Mouse (Mus musculus): ENCODE results near the gene Fam71f2. TPM values are rescaled to one million over a fixed set of nuclear protein-coding genes. Genes with fewer than 3 reads are reported as not detected.

Fam71f2 gene
- polyA plus RNA-seq (2015; fragmentation: Nextera tagmentation; extraction: Ambion mirVana) = 0.43 and 0.70 TPM in 2 replicates

- no peaks in the 10 kb centered on the region for H3K27me3 ChIP-seq
- WGBS = 80% methylated on average over 8 of the region's 8 CpGs
- no peak within 1 kb of the TSS for H3K4me3 ChIP-seq (replicated peaks)
- H3K9me3 ChIP-seq (replicated peaks) = no peaks in the 10 kb centered on the region
- no peak within 1 kb of the TSS for H3K4me2 ChIP-seq (replicated peaks)
- H3K27ac ChIP-seq (replicated peaks) = no peak within 1 kb of the TSS
- ATAC-seq (ENCODE audit: insufficient number of reproducible peaks, low FRiP score, low TSS enrichment, low read depth) = no peak
- 0 out of 2 replicates have a peak, but pooled peaks cover 4% of the 10 kb centered on the region for H3K4me1 ChIP-seq
- H3K9ac ChIP-seq = no peak within 1 kb of the TSS
- H3K36me3 ChIP-seq = peaks cover 12% of the 10 kb centered on the region; the same call in 1 of the 2 replicates
Observed at GRCm38 (mm10) chr6:29279293-29279692, at the start of gene Fam71f2. TSS of gene Fam71f2 (plus strand) at chr6:29279593.

DNA sequence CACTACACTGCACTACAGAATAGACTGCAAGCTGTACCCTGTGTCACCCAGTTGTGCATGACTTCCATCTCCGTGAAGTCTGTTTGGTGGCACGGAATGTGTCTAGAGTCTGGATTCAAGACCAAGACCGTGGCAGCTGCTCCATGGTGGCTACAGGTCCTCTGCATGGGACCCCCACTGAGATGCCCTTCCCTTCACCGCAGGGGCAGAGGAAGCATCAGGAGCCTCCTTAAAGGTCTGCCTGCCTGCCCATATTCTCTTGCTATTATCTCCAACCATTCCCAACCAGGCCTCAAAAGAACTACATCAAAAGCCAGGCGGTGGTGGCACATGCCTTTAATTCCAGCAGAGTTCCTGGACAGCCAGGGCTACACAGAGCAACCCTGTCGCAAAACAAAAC, 49.0 kb upstream of the Fam71f2 start:
- no peak overlapping the region for H3K9ac ChIP-seq
- no peaks in the 10 kb centered on the region for H3K9me3 ChIP-seq (replicated peaks)
- H3K27me3 ChIP-seq = no peaks in the 10 kb centered on the region
- no peak for ATAC-seq (ENCODE audit: insufficient number of reproducible peaks, low FRiP score, low TSS enrichment, low read depth)
- H3K36me3 ChIP-seq = no peaks in the 10 kb centered on the region
- no peak overlapping the region for H3K27ac ChIP-seq (replicated peaks)
- H3K4me1 ChIP-seq = no peaks in the 10 kb centered on the region
- WGBS = 69% methylated on average over 6 of the region's 6 CpGs
- H3K4me2 ChIP-seq (replicated peaks) = no peak overlapping the region
- no peak overlapping the region for H3K4me3 ChIP-seq (replicated peaks)

DNA sequence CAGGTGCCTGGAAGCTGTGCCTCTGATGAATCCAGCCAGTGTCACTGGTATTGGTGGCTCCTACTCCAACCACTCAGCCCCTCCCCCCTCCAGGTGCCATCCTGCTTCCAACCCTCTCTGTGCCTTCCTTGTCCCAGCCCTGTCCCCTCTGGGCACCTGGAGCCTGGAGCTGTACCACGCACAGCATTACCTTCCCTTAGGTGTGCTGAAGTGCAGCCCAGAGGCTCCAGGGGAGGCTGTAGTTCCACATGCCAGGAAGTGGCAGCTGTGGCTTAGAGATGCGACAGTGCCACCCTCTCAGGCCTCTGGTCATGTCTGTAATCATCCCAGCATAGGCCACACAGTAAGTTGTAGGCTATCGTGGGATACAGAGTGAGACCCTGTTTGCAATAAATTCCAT, 47.6 kb upstream of the Fam71f2 start:
- Histone ChIP-seq H3K27ac (replicated peaks) (no peak overlapping the region), H3K4me3 (replicated peaks) (no peak overlapping the region), H3K9me3 (replicated peaks) (no peaks in the 10 kb centered on the region), H3K36me3 (no peaks in the 10 kb centered on the region), H3K4me2 (replicated peaks) (no peak overlapping the region), H3K9ac (no peak overlapping the region), H3K27me3 (no peaks in the 10 kb centered on the region), H3K4me1 (no peaks in the 10 kb centered on the region)
- ATAC-seq (ENCODE audit: insufficient number of reproducible peaks, low FRiP score, low TSS enrichment, low read depth) = no peak
- 56% methylated on average over 3 of the region's 3 CpGs for WGBS

GRCm38 (mm10) chr6:29232321-29232720, 47.1 kb upstream of the Fam71f2 start:
- ATAC-seq (ENCODE audit: insufficient number of reproducible peaks, low FRiP score, low TSS enrichment, low read depth) = no peak

DNA sequence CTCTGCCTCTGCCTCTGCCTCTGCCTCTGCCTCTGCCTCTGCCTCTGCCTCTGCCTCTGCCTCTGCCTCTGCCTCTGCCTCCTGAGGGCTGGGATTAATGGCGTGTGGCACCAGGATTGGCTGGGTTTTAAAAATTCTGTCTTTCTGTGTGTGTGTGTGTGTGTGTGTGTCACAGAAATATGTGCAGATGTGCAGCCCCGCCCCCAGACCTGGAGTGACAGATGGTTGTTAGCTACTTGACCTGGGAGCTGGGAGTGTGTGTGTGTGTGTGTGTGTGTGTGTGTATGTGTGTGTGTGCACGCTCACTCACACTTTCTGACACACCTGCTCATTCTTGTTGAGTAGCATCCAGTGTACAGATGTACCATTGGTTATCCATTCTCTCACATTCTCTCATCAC, 45.7 kb upstream of the Fam71f2 start:
- H3K9me3 ChIP-seq (replicated peaks) = no peaks in the 10 kb centered on the region
- no peaks in the 10 kb centered on the region for H3K36me3 ChIP-seq
- no peaks in the 10 kb centered on the region for H3K4me1 ChIP-seq
- H3K4me2 ChIP-seq (replicated peaks) = no peak overlapping the region
- WGBS = 61% methylated on average over 3 of the region's 3 CpGs
- H3K27ac ChIP-seq (replicated peaks) = no peak overlapping the region
- H3K9ac ChIP-seq = no peak overlapping the region
- H3K27me3 ChIP-seq = no peaks in the 10 kb centered on the region
- no peak for ATAC-seq (ENCODE audit: insufficient number of reproducible peaks, low FRiP score, low TSS enrichment, low read depth)
- H3K4me3 ChIP-seq (replicated peaks) = no peak overlapping the region

More at GRCm38 (mm10) chr6:29232321-29232720, 47.1 kb upstream of the Fam71f2 start:
- WGBS = 65% methylated on average over 6 of the region's 6 CpGs
- no peak overlapping the region for H3K27ac ChIP-seq (replicated peaks)
- no peaks in the 10 kb centered on the region for H3K9me3 ChIP-seq (replicated peaks)
- no peak overlapping the region for H3K9ac ChIP-seq
- no peak overlapping the region for H3K4me3 ChIP-seq (replicated peaks)
- H3K4me1 ChIP-seq = no peaks in the 10 kb centered on the region
- H3K27me3 ChIP-seq = no peaks in the 10 kb centered on the region
- H3K4me2 ChIP-seq (replicated peaks) = no peak overlapping the region
- no peaks in the 10 kb centered on the region for H3K36me3 ChIP-seq

DNA sequence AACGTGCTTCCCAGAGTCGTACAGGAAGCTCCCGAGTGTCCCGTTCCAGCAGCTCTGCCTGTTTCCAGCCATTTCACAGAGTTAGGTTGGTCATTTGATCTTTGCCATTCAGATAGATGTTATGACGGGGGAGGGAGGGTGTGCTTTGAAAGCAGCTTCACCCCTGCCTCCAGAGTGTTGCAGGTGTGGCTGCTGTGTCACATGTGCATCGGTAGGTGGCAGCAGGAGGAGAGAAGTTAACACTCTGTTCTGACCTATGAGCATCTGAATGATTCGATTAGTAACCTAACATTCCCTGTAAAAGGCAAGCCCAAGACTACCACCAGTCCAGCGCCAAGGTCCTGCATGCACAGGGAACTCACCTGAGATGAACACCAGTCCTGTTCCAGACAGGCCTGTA, 45.1 kb upstream of the Fam71f2 start:
- Histone ChIP-seq H3K4me3 (replicated peaks) (no peak overlapping the region), H3K9ac (no peak overlapping the region), H3K36me3 (no peaks in the 10 kb centered on the region), H3K27ac (replicated peaks) (no peak overlapping the region), H3K4me2 (replicated peaks) (no peak overlapping the region), H3K9me3 (replicated peaks) (no peaks in the 10 kb centered on the region), H3K27me3 (no peaks in the 10 kb centered on the region), H3K4me1 (no peaks in the 10 kb centered on the region)
- ATAC-seq (ENCODE audit: insufficient number of reproducible peaks, low FRiP score, low TSS enrichment, low read depth) = no peak
- 43% methylated on average over 8 of the region's 8 CpGs for WGBS

DNA sequence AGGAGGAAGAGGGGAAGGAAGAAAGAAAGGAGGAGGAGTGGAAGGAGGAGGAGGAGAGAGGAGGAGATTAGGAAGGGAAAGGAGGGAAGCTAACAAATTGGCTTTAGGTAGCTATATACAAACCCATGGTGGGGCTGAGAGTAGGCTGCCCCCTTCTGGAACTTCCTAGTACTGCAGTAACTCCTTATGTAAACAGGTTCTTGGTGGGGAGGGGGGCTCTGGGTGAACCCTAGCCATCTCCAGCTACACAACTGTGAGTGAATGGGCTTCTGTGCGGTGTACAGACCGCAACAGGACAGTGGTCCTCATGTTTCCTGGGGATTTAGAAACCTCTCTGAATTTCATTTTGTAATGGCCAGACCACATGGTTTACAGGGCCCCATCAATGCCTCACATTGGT, 38.6 kb upstream of the Fam71f2 start:
- WGBS = 37% methylated on average over 2 of the region's 2 CpGs

GRCm38 (mm10) chr6:29241697-29242096, 37.7 kb upstream of the Fam71f2 start:
- H3K36me3 ChIP-seq = no peaks in the 10 kb centered on the region
- no peak overlapping the region for H3K4me2 ChIP-seq (replicated peaks)
- WGBS = 63% methylated on average over 2 of the region's 2 CpGs
- no peaks in the 10 kb centered on the region for H3K4me1 ChIP-seq
- no peak for ATAC-seq (ENCODE audit: insufficient number of reproducible peaks, low FRiP score, low TSS enrichment, low read depth)
- no peak overlapping the region for H3K4me3 ChIP-seq (replicated peaks)
- H3K9ac ChIP-seq = no peak overlapping the region
- 0 out of 2 replicates have a peak, but pooled peaks cover 5% of the 10 kb centered on the region for H3K27me3 ChIP-seq
- no peak overlapping the region for H3K27ac ChIP-seq (replicated peaks)
- H3K9me3 ChIP-seq (replicated peaks) = no peaks in the 10 kb centered on the region

More for the DNA sequence above, 38.6 kb upstream of the Fam71f2 start:
- no peak overlapping the region for H3K27ac ChIP-seq (replicated peaks)
- H3K4me2 ChIP-seq (replicated peaks) = no peak overlapping the region
- H3K9ac ChIP-seq = no peak overlapping the region
- 0 out of 2 replicates have a peak, but pooled peaks cover 2% of the 10 kb centered on the region for H3K27me3 ChIP-seq
- ATAC-seq (ENCODE audit: insufficient number of reproducible peaks, low FRiP score, low TSS enrichment, low read depth) = no peak
- H3K4me1 ChIP-seq = no peaks in the 10 kb centered on the region
- no peaks in the 10 kb centered on the region for H3K9me3 ChIP-seq (replicated peaks)
- no peaks in the 10 kb centered on the region for H3K36me3 ChIP-seq
- no peak overlapping the region for H3K4me3 ChIP-seq (replicated peaks)

GRCm38 (mm10) chr6:29242265-29242664, 37.1 kb upstream of the Fam71f2 start:
- Histone ChIP-seq H3K9me3 (replicated peaks) (no peaks in the 10 kb centered on the region), H3K4me3 (replicated peaks) (no peak overlapping the region), H3K4me1 (no peaks in the 10 kb centered on the region), H3K36me3 (no peaks in the 10 kb centered on the region), H3K9ac (no peak overlapping the region), H3K27me3 (0 out of 2 replicates have a peak, but pooled peaks cover 10% of the 10 kb centered on the region), H3K27ac (replicated peaks) (no peak overlapping the region), H3K4me2 (replicated peaks) (no peak overlapping the region)
- ATAC-seq (ENCODE audit: insufficient number of reproducible peaks, low FRiP score, low TSS enrichment, low read depth) = no peak
- 63% methylated on average over 1 of the region's 1 CpGs for WGBS

DNA sequence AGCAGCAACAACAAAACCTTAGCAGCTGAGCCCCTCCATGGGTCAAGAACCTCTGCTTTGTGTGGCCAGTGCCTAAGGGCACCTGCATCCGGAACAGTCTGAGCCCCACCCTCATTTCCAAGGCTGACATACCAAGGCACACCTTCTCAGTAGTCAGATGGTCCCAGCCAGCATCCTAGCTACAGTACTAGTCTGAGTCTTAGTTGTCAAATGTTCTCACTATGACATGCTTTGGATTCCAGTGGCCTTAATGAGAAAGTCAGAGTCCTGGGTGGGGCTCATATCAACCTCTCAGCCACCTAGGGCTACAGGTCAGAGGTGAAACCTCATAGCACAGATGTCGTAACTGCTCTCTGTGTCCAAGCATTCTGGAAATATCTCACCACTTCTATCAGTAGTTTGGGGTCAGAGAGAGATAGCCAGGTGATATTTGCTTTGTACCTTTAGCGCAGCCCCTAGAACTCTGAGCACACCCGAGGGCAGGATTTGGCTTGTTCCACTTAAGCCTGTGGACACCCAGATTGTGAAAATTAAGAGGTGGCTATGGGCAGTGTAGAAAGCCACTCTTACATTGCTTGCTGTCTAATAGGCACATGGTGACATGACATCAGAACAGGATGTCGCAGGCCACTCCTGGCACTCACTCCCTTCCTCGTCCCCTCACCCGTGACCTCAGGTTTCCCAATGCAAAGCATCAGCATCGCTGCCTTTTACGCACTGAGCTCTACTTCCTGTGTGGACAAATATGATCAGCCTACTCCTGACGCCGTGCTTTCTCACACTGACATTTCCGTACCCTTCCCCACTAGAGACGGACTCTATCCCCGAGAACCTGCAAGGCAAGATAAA, 33.9 kb upstream of the Fam71f2 start:
- Histone ChIP-seq H3K4me3 (replicated peaks) (no peak overlapping the region), H3K36me3 (no peaks in the 10 kb centered on the region), H3K9ac (no peak overlapping the region), H3K27me3 (0 out of 2 replicates have a peak, but pooled peaks cover 11% of the 10 kb centered on the region), H3K27ac (replicated peaks) (no peak overlapping the region), H3K9me3 (replicated peaks) (no peaks in the 10 kb centered on the region), H3K4me1 (no peaks in the 10 kb centered on the region), H3K4me2 (replicated peaks) (no peak overlapping the region)
- WGBS = 59% methylated on average over 14 of the region's 14 CpGs
- no peak for ATAC-seq (ENCODE audit: insufficient number of reproducible peaks, low FRiP score, low TSS enrichment, low read depth)

DNA sequence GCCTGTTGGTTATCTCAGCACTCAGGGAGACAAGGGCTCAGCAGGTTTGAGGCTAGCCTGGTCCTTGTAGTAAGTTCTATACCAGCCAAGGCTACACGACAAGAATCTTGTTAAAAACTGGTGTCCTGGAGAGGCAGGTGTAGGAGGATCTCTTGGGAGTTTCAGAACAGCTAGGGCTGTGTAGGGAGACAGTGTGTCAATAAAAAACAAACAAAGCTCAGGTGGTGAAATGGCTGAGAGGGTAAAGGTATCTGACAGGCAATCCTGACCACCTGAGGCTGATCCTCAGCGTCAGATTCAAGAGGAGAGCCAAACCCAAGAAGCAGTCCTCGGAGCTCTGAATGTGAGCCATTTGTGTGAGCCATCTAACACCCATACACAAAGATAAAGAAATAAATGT, 33.2 kb upstream of the Fam71f2 start:
- H3K36me3 ChIP-seq = no peaks in the 10 kb centered on the region
- H3K27me3 ChIP-seq = 0 out of 2 replicates have a peak, but pooled peaks cover 11% of the 10 kb centered on the region
- no peaks in the 10 kb centered on the region for H3K9me3 ChIP-seq (replicated peaks)
- no peak overlapping the region for H3K4me2 ChIP-seq (replicated peaks)
- H3K9ac ChIP-seq = no peak overlapping the region
- no peak for ATAC-seq (ENCODE audit: insufficient number of reproducible peaks, low FRiP score, low TSS enrichment, low read depth)
- WGBS = 76% methylated on average over 3 of the region's 3 CpGs
- no peak overlapping the region for H3K4me3 ChIP-seq (replicated peaks)
- H3K27ac ChIP-seq (replicated peaks) = no peak overlapping the region
- no peaks in the 10 kb centered on the region for H3K4me1 ChIP-seq

Data from embryonic facial prominence, embryonic 15.5 days (tissue).